1 mouse cellular context compared by ENCODE assay signal in the genomic region with DNA sequence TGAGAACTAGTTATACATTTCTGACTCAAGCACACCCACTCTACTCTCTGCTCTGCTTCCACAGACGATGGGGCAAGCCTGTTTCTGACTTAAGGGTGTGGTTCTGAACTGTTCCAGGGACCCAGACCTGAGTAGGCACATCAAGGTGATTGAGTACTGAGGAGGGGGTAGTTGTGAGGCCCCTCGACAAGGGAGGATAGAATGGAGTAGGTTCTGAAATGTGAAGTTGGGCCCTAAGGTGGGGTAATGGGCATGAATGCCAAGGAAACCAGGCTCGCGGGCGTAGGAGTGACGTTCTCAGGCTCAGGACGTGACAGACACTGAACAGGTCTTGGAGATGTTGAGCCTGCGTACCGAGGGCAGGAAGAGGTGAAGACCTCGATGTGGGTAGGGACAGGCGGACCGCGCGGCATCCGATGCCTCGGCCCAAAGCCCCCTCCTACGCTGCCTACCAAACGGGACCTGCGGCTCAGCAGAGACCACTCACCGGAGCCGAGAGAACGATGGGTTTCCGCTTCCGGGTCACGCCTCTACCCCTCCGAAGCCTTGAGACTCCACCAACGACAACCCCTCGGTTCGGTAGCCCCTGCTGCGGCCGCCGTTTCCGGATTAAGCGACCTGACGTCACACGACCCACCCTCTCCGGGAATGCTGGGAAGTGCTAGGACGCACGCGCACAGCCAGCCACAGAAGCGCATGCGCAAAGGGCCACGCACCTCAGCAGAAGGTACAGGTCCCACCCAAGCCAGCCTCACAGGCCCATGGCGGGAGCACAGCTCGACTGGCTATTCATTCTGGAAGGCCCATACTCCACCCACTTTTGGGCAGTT.
A peak's percentile ranks its signal among the peaks of the same experiment; 100 is the strongest.
TF ChIP-seq lines count a peak whose summit lies in the region.

Chmp2a (minus strand) TSS at position 660 of the 830 bp plus-strand sequence.

TF ChIP-seq in CH12.LX, 34 proteins besides CTCF, POLR2A, EP300 and RAD21 (continued from another document):
- TF ChIP-seq TCF12 (IDR thresholded peaks at IDR 0.05; ENCODE audit: low read depth, low read length) (peak; percentile 45; the same call in 1 of the 2 replicates), SMC3 (IDR thresholded peaks at IDR 0.05; ENCODE audit: low read depth, low read length) (peak; percentile 9; the same call in 1 of the 2 replicates), ELF1 (IDR thresholded peaks at IDR 0.05; ENCODE audit: low read depth, low read length) (peak; percentile 99), HCFC1 (IDR thresholded peaks at IDR 0.05; ENCODE audit: low read depth, low read length) (peak; percentile 90), ZKSCAN1 (IDR thresholded peaks at IDR 0.05; ENCODE audit: borderline replicate concordance, low read depth, low read length) (no peak; the same call in 1 of the 2 replicates), ZNF384 (IDR thresholded peaks at IDR 0.05; ENCODE audit: low read depth, low read length) (no peak), IRF4 (IDR thresholded peaks at IDR 0.05; ENCODE audit: low read depth, low read length) (peak; percentile 47; the same call in 1 of the 2 replicates), POLR2AphosphoS2 (IDR thresholded peaks at IDR 0.05; ENCODE audit: low read depth, low read length) (peak; percentile 99), PAX5 (IDR thresholded peaks at IDR 0.05; ENCODE audit: low read length) (no peak), BHLHE40 (IDR thresholded peaks at IDR 0.05; ENCODE audit: low read depth, low read length) (peak; percentile 37), MAZ (IDR thresholded peaks at IDR 0.05; ENCODE audit: low read depth, low read length) (peak; percentile 72)
